Mouse (Mus musculus): ENCODE measurements around the gene S100a1. TPM values are rescaled to one million over a fixed set of nuclear protein-coding genes. Genes with fewer than 3 reads are reported as not detected.

S100a1 gene
- total RNA-seq, 2 experiments from 2014 or later = 418 to 437 TPM

DNA sequence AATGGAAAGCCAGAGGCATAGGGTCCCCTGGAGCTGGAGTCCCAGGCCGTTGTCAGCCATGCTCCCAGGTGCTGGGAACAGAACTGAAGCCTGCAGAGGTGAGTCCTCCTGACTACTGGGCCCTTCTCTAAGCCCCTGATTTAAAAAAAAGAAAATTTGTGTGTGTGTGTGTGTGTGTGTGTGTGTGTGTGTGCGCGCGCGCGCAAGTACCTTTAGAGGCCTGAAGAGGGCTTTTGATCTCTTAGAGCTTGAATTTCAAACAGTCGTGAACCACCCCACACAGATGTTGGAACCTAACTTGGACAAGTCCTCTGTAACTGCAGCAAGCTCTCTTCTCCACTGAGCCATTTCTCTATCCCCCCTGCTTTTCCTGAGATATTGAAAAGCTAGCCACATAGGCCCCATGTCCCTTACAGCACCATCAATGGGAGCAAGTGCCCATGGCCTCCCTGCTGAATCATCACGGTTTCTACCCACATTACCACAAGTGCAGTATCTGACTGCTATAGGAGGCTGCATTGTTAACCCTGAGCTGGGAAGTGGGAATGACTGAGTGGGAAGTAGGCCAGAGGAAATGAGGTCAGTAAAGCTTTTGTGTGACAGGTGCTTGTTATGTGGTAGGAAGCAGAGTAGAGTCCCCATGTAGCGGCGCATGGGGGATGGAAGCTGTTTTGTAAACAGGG, 46.4 kb downstream of the S100a1 start:
- DNase-seq = no peak
- intact Hi-C loops (cut with DNase I) = loop anchor here (5.0 kb wide), 1 partner anchor 35 kb away; the partner anchor contains the start of gene Ints3

DNA sequence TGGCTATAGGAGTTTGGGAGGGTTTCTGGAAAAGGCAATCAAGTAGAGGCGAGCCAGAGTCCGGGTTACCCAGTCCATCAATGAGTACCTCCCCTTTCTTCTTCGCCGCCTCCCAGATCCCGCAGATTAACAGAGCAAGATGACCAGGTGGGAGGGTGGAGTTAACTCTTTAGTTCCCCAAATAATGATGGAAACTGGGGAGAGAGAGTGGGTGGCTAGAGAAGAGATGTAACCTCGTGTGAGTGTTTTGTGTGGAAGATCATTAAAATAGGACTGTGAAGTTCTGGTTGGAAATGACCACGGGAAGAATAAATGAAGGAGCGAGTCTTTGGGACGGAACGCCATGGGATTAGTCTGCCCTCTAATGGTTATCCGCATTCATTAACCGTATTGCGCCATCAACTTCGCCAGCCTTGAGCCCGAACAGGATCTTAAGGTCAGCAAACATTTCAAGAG, 47.9 kb downstream of the S100a1 start:
- peak; percentile 82 to 85 for DNase-seq
- intact Hi-C loops (cut with DNase I) = loop anchor here (1.0 to 5.0 kb wide), 2 partner anchors 34 to 54 kb away; partner anchors contain the start of gene Ints3

DNA sequence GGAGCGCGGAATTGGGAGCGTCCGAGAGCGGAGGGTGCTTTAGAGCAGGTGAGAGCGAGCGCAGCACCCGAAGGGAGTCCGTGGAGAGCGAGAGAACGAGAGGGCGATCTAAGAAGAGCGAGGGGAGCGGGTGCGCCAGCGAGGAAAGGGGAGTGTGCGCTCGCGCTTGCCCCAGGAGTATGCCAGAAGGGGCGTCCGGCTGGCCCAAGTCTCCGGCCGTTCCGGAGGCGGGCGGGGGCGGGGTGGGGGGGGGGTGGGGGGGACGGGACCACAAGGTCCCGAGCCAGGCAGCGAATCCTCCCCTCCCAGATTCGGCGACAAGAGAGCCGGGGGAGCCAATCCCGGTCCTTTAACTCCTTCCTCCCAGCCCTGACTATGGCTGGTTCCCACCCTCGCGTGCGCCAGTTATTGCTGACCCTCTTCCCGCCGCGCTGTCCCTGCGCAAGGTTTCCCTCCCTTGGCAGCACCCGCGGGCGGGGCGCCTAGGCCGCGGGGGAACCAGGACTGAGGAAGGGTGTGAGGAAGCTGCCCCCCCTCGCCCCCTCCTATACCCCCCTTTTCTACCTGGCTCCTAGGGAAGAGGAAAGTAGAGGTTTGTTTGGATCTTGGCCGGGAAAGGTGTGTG, 48.4 kb downstream of the S100a1 start, which contains the start of gene Npr1:
Gene Npr1, minus strand, starts transcription at position 181 of the 625 bp plus-strand sequence.
- DNase-seq = peak; percentile 61 to 64
- intact Hi-C loops (cut with DNase I) = loop anchor here (1.0 to 5.0 kb wide), 3 partner anchors 17 to 53 kb away; partner anchors contain the start of gene Ints3

DNA sequence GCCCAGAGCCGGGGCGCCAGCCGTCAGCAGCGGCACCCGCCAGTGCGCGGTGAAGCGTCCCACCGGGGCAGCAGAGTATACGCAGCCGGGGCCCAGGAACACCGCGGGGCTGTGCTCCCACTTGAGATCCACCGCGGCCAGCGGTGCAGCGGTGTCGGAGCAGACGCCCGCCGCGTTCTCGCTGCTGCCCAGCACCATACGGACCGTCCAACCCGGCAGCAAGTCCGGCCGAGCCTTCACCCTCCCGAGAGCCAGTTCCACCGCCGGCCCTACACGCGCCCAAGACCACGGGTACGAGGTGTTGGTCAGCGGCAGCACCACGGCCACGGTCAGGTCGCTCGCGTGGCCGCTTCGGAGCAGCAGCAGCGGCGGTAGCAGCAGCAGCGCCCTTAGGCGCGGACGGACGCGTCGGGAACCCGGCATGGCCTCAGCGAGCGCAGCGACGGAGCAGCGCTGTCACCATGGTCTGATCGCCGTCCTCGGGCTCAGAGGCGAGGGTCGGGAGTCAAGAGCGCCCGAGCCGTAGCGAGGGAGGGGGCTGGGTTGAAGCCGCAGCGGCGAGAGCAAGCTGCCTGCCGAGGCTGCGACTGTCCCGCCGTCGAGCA, 49.0 kb downstream of the S100a1 start:
- intact Hi-C loops (cut with DNase I) = loop anchor here (1.0 to 5.0 kb wide), 2 partner anchors 17 to 33 kb away; partner anchors contain the start of gene Ints3
- peak; percentile 54 to 64 for DNase-seq

DNA sequence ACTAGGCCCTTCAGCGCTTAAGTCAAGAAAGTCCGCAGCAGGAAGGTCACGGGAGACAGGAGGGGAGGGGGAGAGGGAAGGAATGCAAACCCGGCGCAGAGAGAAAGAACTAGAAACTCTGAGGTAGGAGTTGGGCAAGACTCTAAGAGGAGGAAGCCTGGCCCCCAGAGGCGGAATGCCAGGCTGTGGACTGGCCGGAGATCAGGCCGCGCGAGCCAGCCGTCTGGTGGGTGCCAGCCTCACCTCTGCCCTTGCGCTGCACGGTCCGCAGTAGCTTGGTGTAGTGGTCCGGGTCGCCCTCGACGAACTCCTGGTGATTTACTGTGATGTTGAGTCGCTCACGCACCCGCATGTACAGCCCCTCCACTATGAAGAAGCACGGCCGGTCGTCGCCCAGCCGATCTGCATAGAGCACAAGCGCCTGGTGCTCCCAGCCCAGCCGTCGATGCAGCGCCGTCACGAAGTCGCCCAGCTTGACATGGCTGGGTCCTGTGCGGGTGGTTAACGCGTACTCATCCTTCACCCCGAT, 49.6 kb downstream of the S100a1 start:
- intact Hi-C loops (cut with DNase I) = loop anchor here (1.0 to 5.0 kb wide), 2 partner anchors 16 to 32 kb away; partner anchors contain the start of gene Ints3
- DNase-seq = peak; percentile 34 to 56

DNA sequence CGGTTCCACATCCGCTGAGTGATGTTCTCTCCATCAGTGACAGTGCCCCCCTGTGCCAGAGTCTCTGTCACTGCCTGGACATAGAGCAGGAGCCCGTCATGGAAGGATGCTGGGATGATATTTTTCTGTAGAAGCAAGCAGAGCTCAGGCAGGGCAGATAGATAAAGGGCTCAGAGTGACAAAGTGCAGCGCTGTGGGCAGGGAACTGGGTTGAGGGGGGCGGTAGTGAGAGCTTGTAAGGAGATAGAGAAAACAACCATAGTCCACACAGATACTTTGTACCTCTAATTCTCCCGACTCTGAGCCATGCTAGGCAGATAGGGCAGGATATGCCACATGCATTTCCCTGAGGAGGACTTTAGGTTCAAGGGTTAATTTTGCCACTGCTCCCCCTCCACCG, 51.6 kb downstream of the S100a1 start:
- intact Hi-C loops (cut with DNase I) = no loop called here

DNA sequence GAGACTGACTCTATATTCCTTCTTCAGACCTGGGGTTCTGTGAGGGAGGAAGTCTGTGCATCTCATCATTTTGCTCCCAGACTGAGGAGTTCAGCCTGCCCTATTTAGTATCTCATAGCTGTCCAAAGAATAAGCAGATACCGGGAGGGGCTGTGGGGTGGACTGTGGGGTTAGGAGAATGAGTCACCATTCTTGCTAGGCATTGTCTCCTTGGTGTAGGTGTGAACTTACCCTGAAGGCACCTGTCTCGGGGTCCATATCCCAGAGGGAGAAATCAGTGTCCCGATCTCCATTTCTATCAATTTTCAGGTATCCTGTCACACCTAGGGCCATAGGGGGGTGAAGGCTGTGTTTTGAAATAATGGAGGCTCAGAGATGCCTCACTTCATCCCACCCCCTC, 52.3 kb downstream of the S100a1 start:
- intact Hi-C loops (cut with DNase I) = no loop called here

More for the DNA sequence above, 51.6 kb downstream of the S100a1 start:
- peak in 1 of 2 experiments; percentile 12 for DNase-seq

More for the DNA sequence above, 52.3 kb downstream of the S100a1 start:
- no peak for DNase-seq

Other genes starting within 250 kb of the S100a1 start
- gene Dennd4b, start 249.2 kb downstream of the S100a1 start, total RNA-seq (2021) = 10 to 100 TPM; 16.8 to 19.7 TPM
- gene Gatad2b, start 221.2 kb downstream of the S100a1 start, total RNA-seq (2021) = 10 to 100 TPM; 56.6 to 59.5 TPM
- 1 to 10 TPM; 1.9 to 3.3 TPM for gene Slc27a3, start 124.5 kb downstream of the S100a1 start, total RNA-seq (2021)
- 10 to 100 TPM; 24.4 to 28.3 TPM for gene Ints3, start 80.8 kb downstream of the S100a1 start, total RNA-seq (2021)
- 10 to 100 TPM; 35.4 to 37.8 TPM for gene Npr1, start 48.5 kb downstream of the S100a1 start, total RNA-seq (2021)
- 10 to 100 TPM; 55.3 to 57.5 TPM for gene Ilf2, start 38.3 kb downstream of the S100a1 start, total RNA-seq (2021)
- 10 to 100 TPM; 55.9 to 62.7 TPM for gene Snapin, start 23.4 kb downstream of the S100a1 start, total RNA-seq (2021)
- gene Chtop, start 4.9 kb downstream of the S100a1 start, total RNA-seq (2021) = 100 to 1,000 TPM; 126 to 128 TPM
- 10 to 100 TPM; 40.6 to 42.3 TPM for gene S100a13, start within 50 bp of the S100a1 start, total RNA-seq (2021)
- not detected for gene S100a14, start 12.5 kb upstream of the S100a1 start, total RNA-seq (2021)
- gene S100a16, start 22.9 kb upstream of the S100a1 start, total RNA-seq (2021) = 100 to 1,000 TPM; 108 to 126 TPM
- not detected for gene S100a3, start 46.2 kb upstream of the S100a1 start, total RNA-seq (2021)
- not detected for gene S100a2, start 75.9 kb upstream of the S100a1 start, total RNA-seq (2021)
- not detected for gene Gm42674, start 87.5 kb upstream of the S100a1 start, total RNA-seq (2021)
- gene S100a4, start 89.4 kb upstream of the S100a1 start, total RNA-seq (2021) = 10 to 100 TPM; 10.3 to 11.7 TPM
- gene S100a5, start 94.1 kb upstream of the S100a1 start, total RNA-seq (2021) = not detected
- 10 to 100 TPM; 81.8 to 85.3 TPM for gene S100a6, start 98.5 kb upstream of the S100a1 start, total RNA-seq (2021)
- gene S100a7a, start 139.6 kb upstream of the S100a1 start, total RNA-seq (2021) = under 1 TPM in 1 of 2 experiments, not detected in 1; 0.20 TPM
- 1 to 10 TPM; 3.7 to 4.7 TPM for gene S100a8, start 154.6 kb upstream of the S100a1 start, total RNA-seq (2021)
- gene S100a9, start 181.3 kb upstream of the S100a1 start, total RNA-seq (2021) = 1 to 10 TPM; 5.2 to 6.7 TPM
- gene Pglyrp4, start 212.5 kb upstream of the S100a1 start, total RNA-seq (2021) = not detected

All from heart, postnatal 10 days (tissue).